Mouse (Mus musculus): Measurements from ENCODE around the gene Gpr87. TPM values are rescaled to one million over a fixed set of nuclear protein-coding genes. Genes with fewer than 3 reads are reported as not detected.

The Gpr87 gene
- polyA plus RNA-seq (2014; fragmentation: Illumina TruSeq; extraction: RNeasy Lipid Tissue Mini Kit (QIAGEN cat#74804); ENCODE audit: low read depth, low replicate concordance): not detected

DNA sequence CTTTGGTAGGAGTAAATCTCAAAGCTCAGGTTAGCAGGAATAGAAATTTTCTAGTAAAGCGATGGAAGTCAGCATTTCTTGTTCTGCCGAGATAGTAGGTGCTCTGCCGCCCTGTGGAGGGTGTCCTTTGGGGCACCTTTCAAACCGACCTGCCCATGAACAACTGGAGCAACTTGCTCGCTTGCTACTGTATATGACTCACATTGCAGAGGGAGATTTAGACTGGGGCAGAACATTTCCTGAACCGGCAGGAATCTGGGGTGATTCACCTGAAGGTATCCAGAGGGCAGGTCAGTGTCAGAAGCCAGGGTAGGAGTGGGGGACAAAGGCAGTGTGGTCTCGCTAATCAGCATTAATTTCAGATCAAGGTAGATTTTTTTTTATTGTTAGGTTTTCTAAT, at the start of gene Gpr87:
TSS of gene Gpr87 (minus strand) at position 167 of the 400 bp plus-strand sequence.

DNA sequence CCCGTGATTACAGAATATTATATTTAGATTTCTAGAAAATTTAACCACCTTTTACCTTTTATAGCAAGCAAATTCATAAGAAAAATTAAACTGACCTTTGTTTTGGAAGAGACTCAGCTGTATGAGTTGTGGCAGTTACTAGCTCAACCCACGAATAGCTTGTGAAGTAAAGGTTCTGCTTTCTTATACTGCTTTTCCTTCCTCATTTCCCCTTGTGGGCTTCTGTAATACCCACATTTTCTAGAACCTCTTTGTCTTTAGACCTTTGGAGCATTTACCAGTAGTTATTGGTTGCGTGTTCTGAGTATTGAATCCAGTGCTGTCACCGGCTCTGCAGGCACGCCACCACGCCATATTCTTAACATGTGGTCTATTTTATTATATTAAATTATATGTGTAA, 15.8 kb upstream of the Gpr87 start, which contains the start of gene P2ry13:
TSS of gene P2ry13 (minus strand) at position 156 of the 400 bp plus-strand sequence.

DNA sequence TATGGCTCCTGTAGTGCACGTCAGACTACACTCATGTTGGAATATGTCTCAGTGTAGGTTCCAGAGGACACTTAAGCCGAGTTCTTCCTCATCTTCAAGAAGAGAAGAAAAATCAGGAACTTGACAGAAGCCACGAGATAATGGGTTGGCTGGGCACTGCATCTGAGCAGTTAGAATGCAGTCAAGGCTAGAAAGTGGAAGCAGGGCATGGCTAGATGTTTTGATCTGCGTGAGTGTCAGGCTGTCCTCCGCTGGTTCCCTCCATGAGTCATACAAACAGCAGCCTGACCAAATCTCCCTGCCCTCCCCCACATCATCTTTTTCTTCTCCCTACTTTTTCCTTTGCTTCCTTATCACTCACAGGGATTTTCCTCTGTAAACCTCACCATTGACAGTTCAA, 41.5 kb downstream of the Gpr87 start, which contains the start of gene P2ry14:
TSS of gene P2ry14 (minus strand) at position 195 of the 400 bp plus-strand sequence.

Other genes starting within 250 kb of the Gpr87 start
- 8.0 TPM for gene Med12l, start 189.3 kb downstream of the Gpr87 start, polyA plus RNA-seq (2014; fragmentation: Illumina TruSeq; extraction: RNeasy Lipid Tissue Mini Kit (QIAGEN cat#74804); ENCODE audit: low read depth, low replicate concordance)
- 1.1 TPM for gene Gpr171, start 93.3 kb downstream of the Gpr87 start, polyA plus RNA-seq (2014; fragmentation: Illumina TruSeq; extraction: RNeasy Lipid Tissue Mini Kit (QIAGEN cat#74804); ENCODE audit: low read depth, low replicate concordance)
- gene P2ry14, start 41.5 kb downstream of the Gpr87 start, polyA plus RNA-seq (2014; fragmentation: Illumina TruSeq; extraction: RNeasy Lipid Tissue Mini Kit (QIAGEN cat#74804); ENCODE audit: low read depth, low replicate concordance): 28.9 TPM
- gene P2ry13, start 15.8 kb upstream of the Gpr87 start, polyA plus RNA-seq (2014; fragmentation: Illumina TruSeq; extraction: RNeasy Lipid Tissue Mini Kit (QIAGEN cat#74804); ENCODE audit: low read depth, low replicate concordance): 3.3 TPM
- 7.3 TPM for gene P2ry12, start 67.8 kb upstream of the Gpr87 start, polyA plus RNA-seq (2014; fragmentation: Illumina TruSeq; extraction: RNeasy Lipid Tissue Mini Kit (QIAGEN cat#74804); ENCODE audit: low read depth, low replicate concordance)
- 2.0 TPM for gene Igsf10, start 149.3 kb upstream of the Gpr87 start, polyA plus RNA-seq (2014; fragmentation: Illumina TruSeq; extraction: RNeasy Lipid Tissue Mini Kit (QIAGEN cat#74804); ENCODE audit: low read depth, low replicate concordance)